Mouse (Mus musculus): ENCODE measurements at regions not wholly inside any gene's neighbourhood (a gene's known extent, or its start where the extent isn't known, plus 50 kb on each side); places are given as distances from the start of the nearest gene placed in this dataset.
"Not testable (repeated sequence)": the region's sequence is repeated elsewhere in the genome, so short reads cannot be mapped to it uniquely, and the experiment has no call there.

- no peak overlapping the region for H3K4me3 ChIP-seq (replicated peaks; ENCODE audit: low read depth, low read length)
- H3K4me2 ChIP-seq (ENCODE audit: low read length) = peak overlapping the region; percentile 34; the same call in 1 of the 2 replicates
- no peaks in the 10 kb centered on the region for H3K36me3 ChIP-seq (ENCODE audit: insufficient read depth, low read length)
- no peaks in the 10 kb centered on the region for H3K9me3 ChIP-seq (replicated peaks; ENCODE audit: low read length)
- 49% methylated on average over 2 of the region's 2 CpGs for WGBS
- H3K4me1 ChIP-seq (replicated peaks; ENCODE audit: insufficient read depth, low read length) = no peaks in the 10 kb centered on the region
- H3K9ac ChIP-seq (ENCODE audit: low read depth, low read length) = no peak overlapping the region
- TF ChIP-seq CTCF (IDR thresholded peaks at IDR 0.05; ENCODE audit: low read depth) = no peak
- no peak for ATAC-seq (replicated peaks; ENCODE audit: low FRiP score, low read depth)
- no peak for DNase-seq (ENCODE audit: low spot score)
- H3K27me3 ChIP-seq (ENCODE audit: insufficient read depth, low read length) = no peaks in the 10 kb centered on the region
- H3K27ac ChIP-seq = no peak overlapping the region
Measured at GRCm38 (mm10) chr8:56978994-56979393, 341.8 kb upstream of the Hand2 start.

- no peak overlapping the region for H3K27ac ChIP-seq
- H3K36me3 ChIP-seq (ENCODE audit: insufficient read depth, low read length) = no peaks in the 10 kb centered on the region
- no peaks in the 10 kb centered on the region for H3K27me3 ChIP-seq (ENCODE audit: insufficient read depth, low read length)
- peak overlapping the region; percentile 34; the same call in 1 of the 2 replicates for H3K4me2 ChIP-seq (ENCODE audit: low read length)
- WGBS = 57% methylated on average over 13 of the region's 13 CpGs
- DNase-seq (ENCODE audit: low spot score) (peak; percentile 8), ATAC-seq (replicated peaks; ENCODE audit: low FRiP score, low read depth) (no peak)
- H3K9me3 ChIP-seq (replicated peaks; ENCODE audit: low read length) = no peaks in the 10 kb centered on the region
- H3K4me1 ChIP-seq (replicated peaks; ENCODE audit: insufficient read depth, low read length) = no peaks in the 10 kb centered on the region
- no peak for TF ChIP-seq CTCF (IDR thresholded peaks at IDR 0.05; ENCODE audit: low read depth)
- no peak overlapping the region for H3K4me3 ChIP-seq (replicated peaks; ENCODE audit: low read depth, low read length)
- H3K9ac ChIP-seq (ENCODE audit: low read depth, low read length) = no peak overlapping the region
Measured at GRCm38 (mm10) chr8:56979416-56979815, 341.4 kb upstream of the Hand2 start.

GRCm38 (mm10) chr8:57010318-57011024 is 310.3 kb upstream of the Hand2 start:
- ATAC-seq (replicated peaks; ENCODE audit: low FRiP score, low read depth) (no peak), DNase-seq (ENCODE audit: low spot score) (no peak)
- Histone ChIP-seq H3K27me3 (ENCODE audit: insufficient read depth, low read length) (no peaks in the 10 kb centered on the region), H3K9ac (ENCODE audit: low read depth, low read length) (no peak overlapping the region), H3K4me2 (ENCODE audit: low read length) (no peak overlapping the region), H3K9me3 (replicated peaks; ENCODE audit: low read length) (no peaks in the 10 kb centered on the region), H3K4me3 (replicated peaks; ENCODE audit: low read depth, low read length) (no peak overlapping the region), H3K27ac (no peak overlapping the region), H3K4me1 (replicated peaks; ENCODE audit: insufficient read depth, low read length) (no peaks in the 10 kb centered on the region), H3K36me3 (ENCODE audit: insufficient read depth, low read length) (no peaks in the 10 kb centered on the region)
- no peak for TF ChIP-seq CTCF (IDR thresholded peaks at IDR 0.05; ENCODE audit: low read depth)
- 52% methylated on average over 6 of the region's 6 CpGs for WGBS

- no peak overlapping the region for H3K4me3 ChIP-seq (replicated peaks; ENCODE audit: low read depth, low read length)
- 69% methylated on average over 3 of the region's 3 CpGs for WGBS
- H3K4me1 ChIP-seq (replicated peaks; ENCODE audit: insufficient read depth, low read length) = no peaks in the 10 kb centered on the region
- H3K9me3 ChIP-seq (replicated peaks; ENCODE audit: low read length) = no peaks in the 10 kb centered on the region
- H3K27me3 ChIP-seq (ENCODE audit: insufficient read depth, low read length) = no peaks in the 10 kb centered on the region
- DNase-seq (ENCODE audit: low spot score) = peak; percentile 12
- H3K4me2 ChIP-seq (ENCODE audit: low read length) = no peak overlapping the region
- no peaks in the 10 kb centered on the region for H3K36me3 ChIP-seq (ENCODE audit: insufficient read depth, low read length)
- H3K27ac ChIP-seq = no peak overlapping the region
- ATAC-seq (replicated peaks; ENCODE audit: low FRiP score, low read depth) = no peak
- no peak for TF ChIP-seq CTCF (IDR thresholded peaks at IDR 0.05; ENCODE audit: low read depth)
- H3K9ac ChIP-seq (ENCODE audit: low read depth, low read length) = no peak overlapping the region
Measured at GRCm38 (mm10) chr8:57013813-57014320, 306.9 kb upstream of the Hand2 start.

GRCm38 (mm10) chr8:57016329-57016728 is 304.5 kb upstream of the Hand2 start:
- ATAC-seq (replicated peaks; ENCODE audit: low FRiP score, low read depth) = no peak
- H3K4me1 ChIP-seq (replicated peaks; ENCODE audit: insufficient read depth, low read length) = no peaks in the 10 kb centered on the region
- no peak overlapping the region for H3K9ac ChIP-seq (ENCODE audit: low read depth, low read length)
- no peak overlapping the region for H3K4me2 ChIP-seq (ENCODE audit: low read length)
- no peaks in the 10 kb centered on the region for H3K27me3 ChIP-seq (ENCODE audit: insufficient read depth, low read length)
- H3K9me3 ChIP-seq (replicated peaks; ENCODE audit: low read length) = no peaks in the 10 kb centered on the region
- no peak for DNase-seq (ENCODE audit: low spot score)
- 68% methylated on average over 3 of the region's 3 CpGs for WGBS
- no peak overlapping the region for H3K4me3 ChIP-seq (replicated peaks; ENCODE audit: low read depth, low read length)
- no peak overlapping the region for H3K27ac ChIP-seq
- no peaks in the 10 kb centered on the region for H3K36me3 ChIP-seq (ENCODE audit: insufficient read depth, low read length)
- TF ChIP-seq CTCF (IDR thresholded peaks at IDR 0.05; ENCODE audit: low read depth) = no peak

- not testable (repeated sequence) for ATAC-seq (replicated peaks; ENCODE audit: low FRiP score, low read depth); H3K4me1 ChIP-seq (replicated peaks; ENCODE audit: insufficient read depth, low read length); H3K36me3 ChIP-seq (ENCODE audit: insufficient read depth, low read length); H3K9me3 ChIP-seq (replicated peaks; ENCODE audit: low read length); H3K27ac ChIP-seq; DNase-seq (ENCODE audit: low spot score); H3K4me3 ChIP-seq (replicated peaks; ENCODE audit: low read depth, low read length); H3K27me3 ChIP-seq (ENCODE audit: insufficient read depth, low read length); H3K9ac ChIP-seq (ENCODE audit: low read depth, low read length); H3K4me2 ChIP-seq (ENCODE audit: low read length)
- WGBS = 87% methylated on average over 1 of the region's 1 CpGs
Measured at GRCm38 (mm10) chr8:57028096-57028495, 292.7 kb upstream of the Hand2 start.

GRCm38 (mm10) chr8:57048490-57048889 is 272.3 kb upstream of the Hand2 start:
- WGBS = 85% methylated on average over 6 of the region's 6 CpGs
- Histone ChIP-seq H3K4me2 (ENCODE audit: low read length) (no peak overlapping the region), H3K36me3 (ENCODE audit: insufficient read depth, low read length) (no peaks in the 10 kb centered on the region), H3K27ac (no peak overlapping the region), H3K4me1 (replicated peaks; ENCODE audit: insufficient read depth, low read length) (no peaks in the 10 kb centered on the region), H3K27me3 (ENCODE audit: insufficient read depth, low read length) (no peaks in the 10 kb centered on the region), H3K9ac (ENCODE audit: low read depth, low read length) (no peak overlapping the region), H3K4me3 (replicated peaks; ENCODE audit: low read depth, low read length) (no peak overlapping the region), H3K9me3 (replicated peaks; ENCODE audit: low read length) (no peaks in the 10 kb centered on the region)
- no peak for TF ChIP-seq CTCF (IDR thresholded peaks at IDR 0.05; ENCODE audit: low read depth)
- ATAC-seq (replicated peaks; ENCODE audit: low FRiP score, low read depth) (no peak), DNase-seq (ENCODE audit: low spot score) (no peak)
